Mouse (Mus musculus): ENCODE results near the gene Phykpl. TPM values are rescaled to one million over a fixed set of nuclear protein-coding genes. Genes with fewer than 3 reads are reported as not detected.
"Not testable (repeated sequence)": the region's sequence is repeated elsewhere in the genome, so short reads cannot be mapped to it uniquely, and the experiment has no call there.

The Phykpl gene
- polyA plus RNA-seq, 1 experiment from 2014 or later: 9.8 TPM

- peaks cover 13% of the 10 kb centered on the region for H3K4me1 ChIP-seq (replicated peaks; ENCODE audit: control insufficient read depth, insufficient read depth, low read length)
- DNase-seq (ENCODE audit: low spot score) (no peak), ATAC-seq (ENCODE audit: low FRiP score) (no peak)
- H3K27me3 ChIP-seq (ENCODE audit: control insufficient read depth, insufficient read depth, low read length): no peaks in the 10 kb centered on the region
- 1% methylated on average over 11 of the region's 11 CpGs for WGBS
- H3K36me3 ChIP-seq (replicated peaks; ENCODE audit: control insufficient read depth, insufficient read depth): peaks cover 37% of the 10 kb centered on the region
- peak overlapping the region; percentile 89 for H3K4me2 ChIP-seq (replicated peaks)
- H3K9me3 ChIP-seq (ENCODE audit: control insufficient read depth, low read length): no peaks in the 10 kb centered on the region
- H3K4me3 ChIP-seq (replicated peaks; ENCODE audit: low read length): peak overlapping the region; percentile 59
- H3K27ac ChIP-seq: no peak overlapping the region
- peak overlapping the region; percentile 73 for H3K9ac ChIP-seq
Measured at GRCm38 (mm10) chr11:51620084-51620483, 35.5 kb downstream of the Phykpl start.

DNA sequence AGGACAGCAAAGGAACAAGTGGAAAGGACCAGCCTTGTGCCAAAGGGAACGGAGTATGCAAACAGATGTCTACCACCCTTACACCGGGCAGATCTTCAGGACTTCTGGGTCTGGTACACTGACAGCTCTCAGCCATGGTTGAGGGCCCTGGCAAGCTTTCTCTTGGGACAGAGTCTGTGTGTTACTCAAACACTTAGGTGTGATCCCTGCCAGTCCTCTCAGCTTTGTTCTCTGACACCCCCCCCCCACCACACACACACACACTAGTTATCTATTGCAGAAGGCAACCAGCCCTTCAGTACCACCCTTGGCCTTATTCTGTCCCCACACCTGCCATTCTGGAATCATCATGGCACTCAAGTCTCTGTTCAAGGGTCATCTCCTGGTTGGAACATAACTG lies 37.2 kb downstream of the Phykpl start:
- H3K27ac ChIP-seq: no peak overlapping the region
- no peak overlapping the region for H3K4me3 ChIP-seq (replicated peaks; ENCODE audit: low read length)
- no peak overlapping the region for H3K4me2 ChIP-seq (replicated peaks)
- peaks cover 51% of the 10 kb centered on the region for H3K36me3 ChIP-seq (replicated peaks; ENCODE audit: control insufficient read depth, insufficient read depth)
- H3K27me3 ChIP-seq (ENCODE audit: control insufficient read depth, insufficient read depth, low read length): no peaks in the 10 kb centered on the region
- peaks cover 7% of the 10 kb centered on the region for H3K4me1 ChIP-seq (replicated peaks; ENCODE audit: control insufficient read depth, insufficient read depth, low read length)
- DNase-seq (ENCODE audit: low spot score) (no peak), ATAC-seq (ENCODE audit: low FRiP score) (no peak)
- no peak overlapping the region for H3K9ac ChIP-seq
- H3K9me3 ChIP-seq (ENCODE audit: control insufficient read depth, low read length): no peaks in the 10 kb centered on the region
- 93% methylated on average over 2 of the region's 2 CpGs for WGBS

- Histone ChIP-seq H3K4me3 (replicated peaks; ENCODE audit: low read length) (no peak overlapping the region), H3K4me1 (replicated peaks; ENCODE audit: control insufficient read depth, insufficient read depth, low read length) (peaks cover 7% of the 10 kb centered on the region), H3K9me3 (ENCODE audit: control insufficient read depth, low read length) (no peaks in the 10 kb centered on the region), H3K9ac (no peak overlapping the region), H3K27me3 (ENCODE audit: control insufficient read depth, insufficient read depth, low read length) (no peaks in the 10 kb centered on the region), H3K27ac (no peak overlapping the region), H3K4me2 (replicated peaks) (no peak overlapping the region), H3K36me3 (replicated peaks; ENCODE audit: control insufficient read depth, insufficient read depth) (peaks cover 63% of the 10 kb centered on the region)
- DNase-seq (ENCODE audit: low spot score) (no peak), ATAC-seq (ENCODE audit: low FRiP score) (no peak)
- 89% methylated on average over 7 of the region's 7 CpGs for WGBS
Measured at GRCm38 (mm10) chr11:51622971-51623491, 38.5 kb downstream of the Phykpl start.

DNA sequence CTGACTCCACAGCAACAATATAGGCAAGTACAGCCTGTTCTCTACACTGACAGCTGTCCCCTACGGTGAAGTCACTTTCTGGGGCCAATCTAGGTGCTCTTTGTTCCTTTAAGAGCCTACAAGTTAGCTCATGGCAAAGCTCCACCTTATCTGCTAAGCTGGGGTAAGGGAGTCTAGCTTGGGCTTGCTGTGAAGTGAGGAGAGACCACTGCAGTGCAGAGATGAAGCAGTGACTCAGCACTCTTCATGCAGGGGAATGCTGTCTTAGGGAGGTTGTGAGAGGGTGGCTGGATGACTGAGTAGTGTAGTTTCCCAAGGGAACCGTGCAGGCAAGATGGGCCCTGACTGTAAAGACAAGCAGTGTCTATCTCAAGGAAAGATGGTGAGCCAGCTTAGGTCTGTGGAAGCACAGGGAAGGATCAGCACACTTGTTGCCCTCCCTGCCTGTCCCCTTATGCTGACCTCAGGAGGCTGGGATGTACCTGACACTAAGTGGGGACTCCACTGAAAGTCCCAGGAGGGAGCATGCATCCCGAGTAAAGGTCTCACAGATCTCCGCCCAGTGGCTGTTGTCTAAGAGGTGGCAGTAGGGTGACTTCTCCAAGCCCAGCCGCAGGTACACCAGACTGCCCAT lies 40.7 kb downstream of the Phykpl start:
- no peak overlapping the region for H3K9ac ChIP-seq
- peaks cover 4% of the 10 kb centered on the region for H3K4me1 ChIP-seq (replicated peaks; ENCODE audit: control insufficient read depth, insufficient read depth, low read length)
- no peak for DNase-seq (ENCODE audit: low spot score)
- H3K27ac ChIP-seq: no peak overlapping the region
- H3K36me3 ChIP-seq (replicated peaks; ENCODE audit: control insufficient read depth, insufficient read depth): peaks cover 79% of the 10 kb centered on the region
- ATAC-seq (ENCODE audit: low FRiP score): no peak
- H3K27me3 ChIP-seq (ENCODE audit: control insufficient read depth, insufficient read depth, low read length): no peaks in the 10 kb centered on the region
- no peaks in the 10 kb centered on the region for H3K9me3 ChIP-seq (ENCODE audit: control insufficient read depth, low read length)
- WGBS: 80% methylated on average over 5 of the region's 5 CpGs
- no peak overlapping the region for H3K4me3 ChIP-seq (replicated peaks; ENCODE audit: low read length)
- no peak overlapping the region for H3K4me2 ChIP-seq (replicated peaks)

DNA sequence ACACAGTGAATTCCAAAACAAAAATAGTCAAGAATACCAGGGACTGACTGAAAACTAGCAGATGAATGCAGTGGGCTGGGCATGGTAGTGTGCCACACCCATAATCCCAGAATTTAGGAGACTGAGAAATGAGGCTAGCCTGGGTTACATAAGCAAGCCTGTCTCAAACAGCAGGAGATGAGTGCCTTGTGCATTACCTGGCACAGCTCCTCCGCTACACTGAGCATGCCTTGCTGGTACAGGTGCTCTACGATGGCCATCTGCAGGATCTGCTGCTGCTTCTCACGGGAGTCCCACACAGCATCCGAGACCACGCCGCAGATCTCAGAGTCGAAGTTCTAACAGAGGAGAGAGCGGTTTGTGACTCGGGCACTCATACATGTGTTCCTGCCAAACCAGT lies 42.9 kb downstream of the Phykpl start:
- no peak overlapping the region for H3K4me2 ChIP-seq (replicated peaks)
- ATAC-seq (ENCODE audit: low FRiP score): no peak
- no peaks in the 10 kb centered on the region for H3K4me1 ChIP-seq (replicated peaks; ENCODE audit: control insufficient read depth, insufficient read depth, low read length)

GRCm38 (mm10) chr11:51627907-51628306 lies 43.4 kb downstream of the Phykpl start:
- no peak for ATAC-seq (ENCODE audit: low FRiP score)
- WGBS: 89% methylated on average over 8 of the region's 8 CpGs
- Histone ChIP-seq H3K9me3 (ENCODE audit: control insufficient read depth, low read length) (no peaks in the 10 kb centered on the region), H3K9ac (no peak overlapping the region), H3K4me1 (replicated peaks; ENCODE audit: control insufficient read depth, insufficient read depth, low read length) (no peaks in the 10 kb centered on the region), H3K27me3 (ENCODE audit: control insufficient read depth, insufficient read depth, low read length) (no peaks in the 10 kb centered on the region), H3K27ac (no peak overlapping the region), H3K4me3 (replicated peaks; ENCODE audit: low read length) (no peak overlapping the region), H3K4me2 (replicated peaks) (no peak overlapping the region), H3K36me3 (replicated peaks; ENCODE audit: control insufficient read depth, insufficient read depth) (peaks cover 63% of the 10 kb centered on the region)
- no peak for DNase-seq (ENCODE audit: low spot score)

More for the DNA sequence above, 42.9 kb downstream of the Phykpl start:
- Histone ChIP-seq H3K9ac (no peak overlapping the region), H3K27ac (no peak overlapping the region), H3K36me3 (replicated peaks; ENCODE audit: control insufficient read depth, insufficient read depth) (peaks cover 68% of the 10 kb centered on the region), H3K27me3 (ENCODE audit: control insufficient read depth, insufficient read depth, low read length) (no peaks in the 10 kb centered on the region), H3K9me3 (ENCODE audit: control insufficient read depth, low read length) (no peaks in the 10 kb centered on the region), H3K4me3 (replicated peaks; ENCODE audit: low read length) (no peak overlapping the region)
- DNase-seq (ENCODE audit: low spot score): no peak
- 97% methylated on average over 9 of the region's 9 CpGs for WGBS

- Histone ChIP-seq H3K27ac (no peak overlapping the region), H3K4me1 (replicated peaks; ENCODE audit: control insufficient read depth, insufficient read depth, low read length) (peaks cover 6% of the 10 kb centered on the region), H3K36me3 (replicated peaks; ENCODE audit: control insufficient read depth, insufficient read depth) (peaks cover 46% of the 10 kb centered on the region), H3K27me3 (ENCODE audit: control insufficient read depth, insufficient read depth, low read length) (no peaks in the 10 kb centered on the region), H3K9ac (no peak overlapping the region), H3K9me3 (ENCODE audit: control insufficient read depth, low read length) (no peaks in the 10 kb centered on the region), H3K4me3 (replicated peaks; ENCODE audit: low read length) (no peak overlapping the region), H3K4me2 (replicated peaks) (no peak overlapping the region)
- WGBS: 84% methylated on average over 15 of the region's 15 CpGs
- no peak for DNase-seq (ENCODE audit: low spot score)
- no peak for ATAC-seq (ENCODE audit: low FRiP score)
Measured at GRCm38 (mm10) chr11:51629651-51630314, 45.2 kb downstream of the Phykpl start.

DNA sequence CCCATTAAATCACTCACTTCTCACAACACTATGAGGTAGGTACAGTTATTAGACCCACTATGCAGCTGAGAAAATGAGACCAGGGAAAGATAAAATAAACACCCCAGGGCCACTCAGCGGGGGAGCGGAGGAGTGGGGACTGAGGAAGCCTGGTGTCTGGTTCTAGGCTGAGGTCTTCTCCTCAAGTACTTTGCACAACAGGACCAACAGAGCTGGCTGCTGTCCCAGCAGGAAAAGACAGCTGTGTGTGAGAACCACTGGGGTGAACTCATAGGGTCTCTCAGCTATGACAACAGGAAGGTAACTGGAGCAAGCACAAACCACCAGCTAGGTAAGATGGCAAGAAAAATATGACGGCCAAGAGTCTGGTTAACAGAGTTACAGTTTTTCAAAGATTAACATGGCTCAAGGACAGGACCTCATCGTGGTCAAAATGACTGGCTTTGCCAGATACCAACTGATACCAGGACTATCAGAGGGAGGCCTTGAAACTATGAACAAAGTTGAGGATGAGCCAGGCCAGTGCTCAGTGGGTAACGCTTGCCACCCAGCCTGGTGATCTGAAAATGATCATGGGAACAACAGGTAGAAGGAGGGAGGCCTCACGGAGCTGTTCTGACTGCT lies 47.7 kb downstream of the Phykpl start:
- 89% methylated on average over 6 of the region's 6 CpGs for WGBS
- Histone ChIP-seq H3K9me3 (ENCODE audit: control insufficient read depth, low read length) (no peaks in the 10 kb centered on the region), H3K9ac (no peak overlapping the region), H3K4me1 (replicated peaks; ENCODE audit: control insufficient read depth, insufficient read depth, low read length) (peaks cover 10% of the 10 kb centered on the region), H3K27me3 (ENCODE audit: control insufficient read depth, insufficient read depth, low read length) (no peaks in the 10 kb centered on the region), H3K4me2 (replicated peaks) (no peak overlapping the region), H3K36me3 (replicated peaks; ENCODE audit: control insufficient read depth, insufficient read depth) (peaks cover 24% of the 10 kb centered on the region), H3K4me3 (replicated peaks; ENCODE audit: low read length) (no peak overlapping the region), H3K27ac (no peak overlapping the region)
- ATAC-seq (ENCODE audit: low FRiP score) (no peak), DNase-seq (ENCODE audit: low spot score) (no peak)

- H3K27me3 ChIP-seq (ENCODE audit: control insufficient read depth, insufficient read depth, low read length); DNase-seq (ENCODE audit: low spot score); ATAC-seq (ENCODE audit: low FRiP score); H3K9me3 ChIP-seq (ENCODE audit: control insufficient read depth, low read length); H3K4me1 ChIP-seq (replicated peaks; ENCODE audit: control insufficient read depth, insufficient read depth, low read length); H3K4me3 ChIP-seq (replicated peaks; ENCODE audit: low read length); H3K27ac ChIP-seq; H3K9ac ChIP-seq; H3K4me2 ChIP-seq (replicated peaks): not testable (repeated sequence)
- WGBS: 97% methylated on average over 7 of the region's 7 CpGs
- peaks cover 14% of the 10 kb centered on the region for H3K36me3 ChIP-seq (replicated peaks; ENCODE audit: control insufficient read depth, insufficient read depth)
Measured at GRCm38 (mm10) chr11:51633200-51633599, 48.6 kb downstream of the Phykpl start.

Measured in hindbrain, embryonic 14.5 days (tissue).